Mouse (Mus musculus) CH12.LX (cell line): ENCODE measurements around the gene Alg12. TPM values are rescaled to one million over a fixed set of nuclear protein-coding genes. Genes with fewer than 3 reads are reported as not detected.
"Not testable (repeated sequence)": the region's sequence is repeated elsewhere in the genome, so short reads cannot be mapped to it uniquely, and the experiment has no call there.

Source experiments
- DNase-seq: peaks from one replicate; pipeline ENCODE4 v3.0.0-alpha.2; 2013; ENCODE audit errors: extremely low read depth
- H3K27ac ChIP-seq: 2 replicates; pipeline ENCODE4 v1.5.1; 2012; ENCODE audit warnings: low read depth, mild to moderate bottlenecking, control low read depth, moderate library complexity; ENCODE audit not compliant: insufficient read depth
- H3K27me3 ChIP-seq: replicated peaks from 2 replicates; pipeline ENCODE3; 2012; ENCODE audit warnings: inconsistent platforms
- H3K36me3 ChIP-seq, 2 experiments: replicated peaks in 1 of 2; 2 replicates each; pipeline versions ENCODE3 to v1.6.1; 2012; ENCODE audit warnings: inconsistent platforms in 1 of 2, low read length in 1 of 2, mild to moderate bottlenecking in 1 of 2, mixed read lengths in 1 of 2, moderate library complexity in 1 of 2; ENCODE audit not compliant: control insufficient read depth in 1 of 2, insufficient read depth in 1 of 2
- H3K4me1 ChIP-seq, 2 experiments: 2 replicates each; pipeline ENCODE4 v1.6.1; 2012; ENCODE audit warnings: inconsistent platforms in 1 of 2, moderate library complexity in 1 of 2; ENCODE audit not compliant: insufficient read depth in 2 of 2, control insufficient read depth in 1 of 2
- H3K4me2 ChIP-seq: 2 replicates; pipeline ENCODE4 v1.6.1; 2012; ENCODE audit warnings: low read depth, mild to moderate bottlenecking, control low read depth; ENCODE audit not compliant: poor library complexity, insufficient read depth, severe bottlenecking
- H3K4me3 ChIP-seq, 3 experiments: fragments of 150-350 bp in 1 of 3; sonication (generic) in 1 of 3; replicated peaks in 1 of 3; 2 replicates each; pipeline versions ENCODE3 to v1.5.1; 2011 to 2012; ENCODE audit warnings: low read depth in 2 of 3, low read length in 2 of 3, mild to moderate bottlenecking in 2 of 3, moderate library complexity in 2 of 3, control low read depth in 1 of 3, improper control_type of control experiment in 1 of 3, inconsistent platforms in 1 of 3, mixed read lengths in 1 of 3; ENCODE audit not compliant: poor library complexity in 1 of 3
- H3K79me2 ChIP-seq: replicated peaks from 2 replicates; pipeline ENCODE4 v1.6.1; 2012; ENCODE audit warnings: mild to moderate bottlenecking, moderate library complexity; ENCODE audit not compliant: control insufficient read depth, poor library complexity, insufficient read depth, severe bottlenecking; ENCODE audit errors: extremely low read depth
- H3K9ac ChIP-seq: 2 replicates; pipeline ENCODE4 v1.6.1; 2012; ENCODE audit warnings: low read depth, mild to moderate bottlenecking, control low read depth, moderate library complexity; ENCODE audit not compliant: insufficient read depth
- H3K9me3 ChIP-seq: replicated peaks from 2 replicates; pipeline ENCODE3; 2012; ENCODE audit warnings: low read length, inconsistent platforms, mixed read lengths
- CTCF ChIP-seq, 2 experiments: IDR thresholded peaks in 1 of 2; conservative IDR thresholded peaks in 1 of 2; 2 replicates each; pipeline ENCODE4 v1.5.1; 2011 to 2012; ENCODE audit warnings: low read depth in 2 of 2, low read length in 2 of 2, improper control_type of control experiment in 1 of 2, inconsistent platforms in 1 of 2, mild to moderate bottlenecking in 1 of 2, moderate library complexity in 1 of 2
- ELF1 ChIP-seq: IDR thresholded peaks from 2 replicates; pipeline ENCODE4 v1.6.1; 2014; ENCODE audit warnings: low read depth, mild to moderate bottlenecking, inconsistent platforms, low read length, improper control_type of control experiment
- EP300 ChIP-seq: IDR thresholded peaks from 2 replicates; pipeline ENCODE4 v1.6.1; 2011; ENCODE audit warnings: low read length, improper control_type of control experiment
- HCFC1 ChIP-seq: IDR thresholded peaks from 2 replicates; pipeline ENCODE4 v1.6.1; 2012; ENCODE audit warnings: low read depth, mild to moderate bottlenecking, inconsistent platforms, low read length, improper control_type of control experiment
- JUN ChIP-seq: IDR thresholded peaks from 2 replicates; pipeline ENCODE4 v1.6.1; 2011; ENCODE audit warnings: low read depth, mild to moderate bottlenecking, low read length, improper control_type of control experiment, moderate library complexity; ENCODE audit not compliant: insufficient read depth
- JUND ChIP-seq: conservative IDR thresholded peaks from 2 replicates; pipeline ENCODE4 v1.6.1; 2011; ENCODE audit warnings: low read depth, low read length, improper control_type of control experiment
- MAFK ChIP-seq: IDR thresholded peaks from 2 replicates; pipeline ENCODE4 v1.6.1; 2011; ENCODE audit warnings: low read length, improper control_type of control experiment; ENCODE audit not compliant: insufficient replicate concordance
- NELFE ChIP-seq: IDR thresholded peaks from 2 replicates; pipeline ENCODE4 v1.6.1; 2011; ENCODE audit warnings: low read depth, low read length, improper control_type of control experiment
- PAX5 ChIP-seq: IDR thresholded peaks from 2 replicates; pipeline ENCODE4 v1.6.1; 2012; ENCODE audit warnings: low read length, inconsistent platforms, mixed read lengths
- POLR2A ChIP-seq: IDR thresholded peaks from 2 replicates; pipeline ENCODE4 v1.6.1; 2011; ENCODE audit warnings: low read depth, mild to moderate bottlenecking, improper control_type of control experiment, low read length
- RAD21 ChIP-seq: IDR thresholded peaks from 2 replicates; pipeline ENCODE4 v1.6.1; 2011; ENCODE audit warnings: low read depth, mild to moderate bottlenecking, low read length, improper control_type of control experiment, moderate library complexity
- RCOR1 ChIP-seq: conservative IDR thresholded peaks from 2 replicates; pipeline ENCODE4 v1.6.1; 2012; ENCODE audit warnings: low read depth, mild to moderate bottlenecking, inconsistent platforms, low read length, improper control_type of control experiment
- SMC3 ChIP-seq: IDR thresholded peaks from 2 replicates; pipeline ENCODE4 v1.6.1; 2011; ENCODE audit warnings: low read depth, low read length, improper control_type of control experiment
- TCF12 ChIP-seq: IDR thresholded peaks from 2 replicates; pipeline ENCODE4 v1.6.1; 2014; ENCODE audit warnings: low read depth, mild to moderate bottlenecking, inconsistent platforms, low read length, improper control_type of control experiment
- UBTF ChIP-seq: IDR thresholded peaks from 2 replicates; pipeline ENCODE4 v1.6.1; 2012; ENCODE audit warnings: low read depth, mild to moderate bottlenecking, inconsistent platforms, low read length, improper control_type of control experiment, moderate library complexity
- ZMIZ1 ChIP-seq: IDR thresholded peaks from 2 replicates; pipeline ENCODE4 v1.6.1; 2012; ENCODE audit warnings: low read depth, mild to moderate bottlenecking, inconsistent platforms, low read length, improper control_type of control experiment
- ZNF384 ChIP-seq: IDR thresholded peaks from 2 replicates; pipeline ENCODE4 v1.6.1; 2012; ENCODE audit warnings: low read depth, low read length, improper control_type of control experiment, inconsistent platforms
- dilution Hi-C: fragments of 300-500 bp; cut with MboI; formaldehyde crosslinking; loops from 2 replicates; pipeline ENCODE4 v1.14.3; 2020; ENCODE audit warnings: low sequenced_read_pairs; ENCODE audit not compliant: extremely low pct_unique_long_range_greater_than_20kb, extremely low pct_ligation_motif_present
- in situ Hi-C: fragments of 300-500 bp; cut with MboI; formaldehyde crosslinking; loops from 3 replicates; pipeline ENCODE4 v1.14.3; 2019; ENCODE audit warnings: low sequenced_read_pairs, low pct_ligation_motif_present, low pct_unique_long_range_greater_than_20kb, mixed read lengths
- polyA plus RNA-seq: library from polyadenylated mRNA; unstranded; fragments of >175 nt; gene quantifications from 2 replicates; pipeline ENCODE4 v1.2.1, GENCODE M21; 2012; ENCODE audit warnings: low read depth; ENCODE audit not compliant: insufficient read length
- total RNA-seq, 2 experiments: library from RNA; depleted of rRNA; stranded (reverse); fragments of 300-350 nt in 1 of 2; fragments of >200 nt in 1 of 2; gene quantifications; 2 replicates each; pipeline ENCODE4 v1.2.3; 2012 to 2014

Gene Alg12
- total and polyA plus RNA-seq, 3 experiments: 8.1 to 10.3 (median 8.5) TPM

- dilution Hi-C loops: no loop called here
- peaks cover under 1 to 12% of the 10 kb centered on the region in 2 experiments; a peak in 2 of 4 replicates for H3K4me1 ChIP-seq
Measured at GRCm38 (mm10) chr15:88815196-88815700, 3.9 kb downstream of the Alg12 start.

GRCm38 (mm10) chr15:88814411-88815047 lies 4.6 kb downstream of the Alg12 start:
- Histone ChIP-seq H3K79me2 (peaks cover 8% of the 10 kb centered on the region; the same call in 1 of the 2 replicates), H3K4me3 (no peak overlapping the region), H3K4me2 (no peak overlapping the region), H3K27me3 (no peaks in the 10 kb centered on the region), H3K27ac (no peak overlapping the region), H3K9me3 (no peaks in the 10 kb centered on the region), H3K9ac (no peak overlapping the region), H3K36me3 (peaks cover 49 to 76% of the 10 kb centered on the region in 2 experiments), H3K4me1 (peaks cover 0 to 10% of the 10 kb centered on the region in 2 experiments; a peak in 1 of 4 replicates)
- TF ChIP-seq CTCF (conservative IDR thresholded peaks at IDR 0.05 in 1 of 2, IDR thresholded peaks at IDR 0.05 in 1 of 2; ENCODE audit: low read depth in 2 of 2, low read length in 2 of 2): peak in 1 of 2 experiments; percentile 53; a peak in 2 of 4 replicates
- TF ChIP-seq RAD21: peak; percentile 37
- 0 out of 2 replicates have a peak, but pooled peaks have one; percentile 19 for TF ChIP-seq SMC3
- no peak for TF ChIP-seq TCF12
- no peak for DNase-seq
- dilution Hi-C loops (no loop called here), in situ Hi-C loops (no loop called here)

More at GRCm38 (mm10) chr15:88815196-88815700, 3.9 kb downstream of the Alg12 start:
- Histone ChIP-seq H3K9ac (no peak overlapping the region), H3K9me3 (no peaks in the 10 kb centered on the region), H3K27ac (no peak overlapping the region), H3K79me2 (peaks cover 14% of the 10 kb centered on the region; the same call in 1 of the 2 replicates), H3K36me3 (peaks cover 44 to 69% of the 10 kb centered on the region in 2 experiments), H3K4me3 (no peak overlapping the region), H3K27me3 (no peaks in the 10 kb centered on the region), H3K4me2 (no peak overlapping the region)
- DNase-seq: no peak
- TF ChIP-seq RAD21: no peak
- TF ChIP-seq JUN: no peak
- no peak for TF ChIP-seq PAX5
- no peak for TF ChIP-seq HCFC1
- TF ChIP-seq ELF1: no peak
- TF ChIP-seq ZNF384: no peak
- TF ChIP-seq UBTF: no peak
- no peak for TF ChIP-seq EP300
- no peak for TF ChIP-seq NELFE
- no peak for TF ChIP-seq RCOR1
- TF ChIP-seq POLR2A: no peak
- no peak for TF ChIP-seq MAFK
- TF ChIP-seq JUND: no peak
- TF ChIP-seq ZMIZ1: no peak
- in situ Hi-C loops: no loop called here

DNA sequence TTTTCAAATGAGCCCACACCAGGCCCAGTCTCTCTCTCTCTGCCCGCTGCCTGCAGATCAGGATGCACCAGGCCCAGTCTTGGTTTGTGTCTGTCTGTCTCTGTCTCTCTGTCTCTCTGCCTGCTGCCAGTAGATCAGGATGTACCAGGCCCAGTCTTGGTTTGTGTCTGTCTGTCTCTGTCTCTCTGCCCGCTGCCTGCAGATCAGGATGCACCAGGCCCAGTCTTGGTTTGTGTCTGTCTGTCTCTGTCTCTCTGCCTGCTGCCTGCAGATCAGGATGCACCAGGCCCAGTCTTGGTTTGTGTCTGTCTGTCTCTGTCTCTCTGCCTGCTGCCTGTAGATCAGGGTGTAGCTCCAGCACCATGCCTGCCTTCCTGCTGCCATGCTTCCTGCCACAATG lies 5.2 kb downstream of the Alg12 start:
- H3K4me3 ChIP-seq, H3K9me3 ChIP-seq, in situ Hi-C loops, dilution Hi-C loops, H3K9ac ChIP-seq, H3K4me1 ChIP-seq, H3K27ac ChIP-seq, DNase-seq, H3K27me3 ChIP-seq, H3K79me2 ChIP-seq, H3K4me2 ChIP-seq: not testable (repeated sequence)
- peaks cover 53 to 82% of the 10 kb centered on the region in 2 experiments for H3K36me3 ChIP-seq
